Mouse (Mus musculus) ES-Bruce4 (cell line): ENCODE results near the gene Btbd7.

ENCODE experiments used
- CTCF ChIP-seq: IDR thresholded peaks from one replicate; pipeline ENCODE4 v1.8.1; 2011; ENCODE audit warnings: low read depth, low read length
- EP300 ChIP-seq: IDR thresholded peaks from 2 replicates; pipeline ENCODE4 v1.6.1; 2011; ENCODE audit warnings: low read depth, low read length; ENCODE audit not compliant: insufficient read depth
- POLR2A ChIP-seq: IDR thresholded peaks from one replicate; pipeline ENCODE4 v1.8.1; 2011; ENCODE audit warnings: low read length; ENCODE audit not compliant: insufficient read depth

GRCm38 (mm10) chr12:102838271-102838670 lies 40.0 kb downstream of the Btbd7 start:
- no peak for TF ChIP-seq CTCF
- TF ChIP-seq POLR2A, result no peak
- TF ChIP-seq EP300, result no peak
